Mouse (Mus musculus) monocyte, adult 5-6 weeks (primary cell): ENCODE measurements around the gene Acss2. TPM values are rescaled to one million over a fixed set of nuclear protein-coding genes. Genes with fewer than 3 reads are reported as not detected.
"Not testable (repeated sequence)": the region's sequence is repeated elsewhere in the genome, so short reads cannot be mapped to it uniquely, and the experiment has no call there.

Experiments used
- ATAC-seq: fragments of 153-309, 156-312 bp; replicated peaks from 2 replicates; pipeline ENCODE4 v1.8.0; 2017; ENCODE audit warnings: mild to moderate bottlenecking; ENCODE audit not compliant: low TSS enrichment, insufficient number of reproducible peaks, severe bottlenecking, poor library complexity, low FRiP score
- total RNA-seq: library from RNA; stranded (forward); fragments of 200-1000, 200-491, 200-594 nt; gene quantifications from 3 replicates; pipeline ENCODE4 v1.2.3, GENCODE M21; 2017

Acss2 gene
- total RNA-seq, 1 experiment from 2014 or later = 36.7 TPM

DNA sequence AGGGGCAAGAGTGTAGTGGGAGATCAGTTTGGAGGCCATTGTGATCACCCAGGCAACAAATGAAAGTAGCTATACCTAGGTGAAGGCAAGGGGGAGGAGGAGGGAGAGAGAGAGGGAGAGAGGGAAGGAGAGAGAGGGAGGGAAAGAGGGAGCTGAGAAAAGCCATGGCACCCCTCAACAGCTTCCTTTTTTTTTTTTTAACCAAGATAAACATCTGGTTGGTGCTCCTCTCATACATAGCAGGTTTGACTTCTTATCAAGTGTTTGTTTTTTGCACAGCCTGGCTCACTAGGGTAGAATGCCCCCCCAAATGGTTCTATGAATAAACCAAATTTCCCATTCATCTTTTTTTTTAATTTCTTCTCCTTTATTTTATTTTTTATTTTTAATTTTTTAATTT lies 18.5 kb downstream of the Acss2 start:
- ATAC-seq = no peak

- no peak for ATAC-seq
Measured at GRCm38 (mm10) chr2:155537761-155538462, 20.2 kb downstream of the Acss2 start.

DNA sequence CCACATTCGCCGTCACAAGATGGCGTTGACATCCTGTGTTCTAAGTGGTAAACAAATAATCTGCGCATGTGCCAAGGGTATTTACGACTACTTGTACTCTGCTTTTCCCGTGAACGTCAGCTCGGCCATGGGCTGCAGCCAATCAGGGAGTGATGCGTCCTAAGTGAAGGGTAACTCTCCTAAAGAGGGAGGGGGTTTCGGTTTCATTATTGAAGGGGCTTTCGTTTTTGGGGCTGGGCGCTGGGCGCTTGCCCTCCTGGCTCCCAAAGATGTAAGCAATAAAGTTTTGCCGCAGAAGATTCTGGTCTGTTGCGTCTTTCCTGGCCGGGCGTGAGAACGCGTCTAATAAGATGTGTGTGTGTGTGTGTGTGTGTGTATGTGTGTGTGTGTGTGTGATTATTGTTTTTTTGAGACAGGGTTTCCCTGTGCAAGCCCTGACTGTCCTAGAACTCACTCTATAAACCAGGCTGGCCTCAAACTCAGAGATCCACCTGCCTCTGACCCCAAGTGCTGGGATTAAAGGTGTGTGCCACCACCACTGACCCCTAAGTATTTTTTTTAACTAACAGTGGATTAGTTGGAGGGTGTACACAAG lies 20.8 kb downstream of the Acss2 start:
- ATAC-seq = not testable (repeated sequence)

DNA sequence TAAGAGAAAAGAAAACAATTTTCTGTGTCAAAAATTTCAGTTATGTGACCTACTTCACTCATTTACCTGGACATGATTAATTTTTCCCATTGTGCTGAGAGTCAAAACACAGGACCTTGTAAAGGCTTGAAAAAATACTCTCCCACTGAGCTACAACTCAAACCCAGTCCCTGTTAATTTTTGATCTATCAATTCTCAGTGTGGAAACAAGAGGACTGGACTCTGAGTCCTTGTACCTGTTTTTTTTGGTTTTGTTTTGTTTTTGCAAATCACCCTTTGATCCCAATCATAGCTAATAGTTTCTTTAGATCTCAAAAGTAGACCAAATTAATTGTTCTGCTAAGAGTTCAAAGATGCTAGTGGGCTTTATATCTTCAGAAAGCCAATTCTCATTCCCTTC lies 21.9 kb downstream of the Acss2 start:
- no peak for ATAC-seq

DNA sequence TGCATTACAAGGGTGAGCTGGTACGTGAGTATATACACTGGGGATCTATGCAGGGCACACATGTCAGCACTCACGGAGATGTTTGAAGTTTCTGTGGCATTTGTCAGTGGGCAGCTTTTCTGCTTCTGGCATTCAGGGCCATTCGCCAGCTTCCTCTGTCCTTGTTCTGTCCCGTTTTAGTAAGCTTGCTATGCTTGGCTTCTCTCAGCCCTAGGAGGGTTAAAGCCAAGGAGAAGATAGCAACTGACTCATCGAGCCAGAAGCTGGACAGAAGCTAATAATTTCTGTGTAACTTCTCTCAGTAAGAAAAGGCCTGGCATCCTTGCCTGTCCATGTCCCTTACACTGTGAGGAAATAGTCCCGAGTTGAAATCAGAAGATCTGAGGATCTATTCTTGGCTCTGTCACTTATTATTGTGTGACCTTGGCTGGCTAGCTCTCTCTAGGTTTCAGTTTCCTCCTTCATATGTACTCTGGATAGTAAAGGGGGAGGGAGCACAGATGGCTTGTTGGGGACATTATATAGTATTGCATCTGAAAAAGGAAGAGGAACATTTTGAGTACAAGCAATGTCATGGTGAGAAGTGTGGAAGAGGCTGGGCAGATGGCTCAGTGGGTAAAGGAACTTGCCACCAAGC lies 23.2 kb downstream of the Acss2 start:
- ATAC-seq = peak; percentile 43; the same call in 1 of the 2 replicates

GRCm38 (mm10) chr2:155546955-155547354 lies 29.2 kb downstream of the Acss2 start:
- ATAC-seq = no peak

DNA sequence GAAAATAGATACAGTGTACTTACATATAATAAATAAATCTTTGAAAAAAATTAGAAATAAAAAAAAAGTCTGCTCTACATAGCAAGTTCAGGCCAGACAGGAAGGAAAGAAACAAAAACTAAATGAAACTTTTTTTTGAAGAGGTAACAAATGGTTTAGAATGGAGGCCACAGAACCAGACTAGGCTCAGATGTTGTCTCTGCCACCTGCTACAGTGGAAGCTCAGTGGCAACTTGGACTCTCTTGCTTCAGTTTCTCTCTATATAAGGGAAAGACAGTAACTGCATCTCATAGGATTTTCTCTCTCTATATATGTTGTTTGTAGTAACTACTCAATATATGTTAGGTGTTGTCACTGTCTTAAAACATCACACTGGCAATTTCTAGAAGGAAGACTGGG lies 34.6 kb downstream of the Acss2 start:
- no peak for ATAC-seq

GRCm38 (mm10) chr2:155552949-155553354 lies 35.2 kb downstream of the Acss2 start:
- ATAC-seq = no peak

- no peak for ATAC-seq
Measured at GRCm38 (mm10) chr2:155554426-155554985, 36.8 kb downstream of the Acss2 start.

DNA sequence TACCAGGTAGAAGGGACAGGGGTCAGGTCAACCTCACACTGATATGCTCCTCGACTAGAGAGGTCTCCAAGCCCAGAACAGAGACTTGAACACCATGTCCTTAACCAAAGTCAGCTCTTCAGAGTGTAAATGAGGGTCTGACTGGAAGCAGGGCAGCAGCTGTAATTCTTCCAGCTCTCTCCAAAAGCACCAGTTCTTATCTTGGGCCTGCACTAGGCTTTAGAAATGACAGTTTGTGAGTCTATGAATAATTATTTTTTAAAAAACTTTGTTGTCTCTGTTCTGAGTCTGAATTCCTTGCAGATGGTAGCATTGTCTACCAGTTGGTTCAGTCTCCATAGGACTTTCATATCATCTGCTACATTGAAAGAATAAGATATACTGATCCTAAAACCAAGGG lies 44.5 kb downstream of the Acss2 start:
- no peak for ATAC-seq

- ATAC-seq = peak; percentile 45
Measured at GRCm38 (mm10) chr2:155562934-155563333, 45.2 kb downstream of the Acss2 start.

DNA sequence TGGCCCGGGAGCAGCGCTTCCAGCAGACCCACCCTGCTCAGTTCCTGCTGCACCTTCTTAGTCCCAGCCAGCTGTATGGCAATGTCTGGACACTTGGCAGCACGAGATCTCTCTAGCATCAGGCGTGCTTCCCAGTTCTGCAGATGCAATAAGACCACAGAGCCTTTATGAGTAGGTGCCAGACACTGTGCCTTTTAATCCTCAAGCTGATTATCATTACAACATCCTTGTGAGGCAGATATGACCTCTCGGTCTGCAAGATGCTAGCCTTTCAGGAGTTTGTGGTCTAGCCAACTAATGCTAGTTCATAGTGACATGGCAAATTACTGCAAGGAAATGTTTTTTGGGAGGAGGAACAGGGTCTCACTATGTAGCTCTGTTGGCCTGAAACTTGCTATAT lies 50.0 kb downstream of the Acss2 start:
- ATAC-seq = no peak

DNA sequence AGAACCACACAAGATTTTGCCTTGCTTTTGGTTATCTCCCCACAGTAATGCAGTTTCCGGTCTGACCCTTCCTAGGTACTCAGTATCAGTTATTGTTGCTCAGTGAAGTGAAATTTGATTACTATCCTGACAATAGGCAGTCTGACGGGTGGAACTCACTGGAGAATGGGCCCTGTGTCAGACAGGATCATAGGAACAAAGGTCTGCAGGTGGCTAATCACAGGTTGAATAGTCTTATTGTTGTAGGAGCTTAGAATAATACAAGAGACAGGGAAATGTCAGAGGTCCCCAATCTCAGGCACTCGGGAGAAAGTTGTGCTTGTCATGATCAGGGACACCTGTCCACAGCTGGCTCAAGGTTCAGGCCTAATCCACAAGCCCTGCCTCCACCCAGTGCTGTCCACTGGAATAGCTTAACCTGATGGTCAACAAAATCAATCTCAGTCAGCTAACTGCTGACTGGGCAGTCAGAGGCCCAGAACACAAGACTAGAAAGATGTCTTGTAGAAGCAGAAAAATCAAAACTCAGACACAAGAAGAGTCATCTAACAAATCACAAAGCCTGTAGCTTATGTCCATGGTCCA lies 51.6 kb downstream of the Acss2 start:
- ATAC-seq = no peak

GRCm38 (mm10) chr2:155573001-155573400 lies 55.3 kb downstream of the Acss2 start:
- no peak for ATAC-seq

- no peak for ATAC-seq
Measured at GRCm38 (mm10) chr2:155573996-155574395, 56.2 kb downstream of the Acss2 start.

- ATAC-seq = no peak
Measured at GRCm38 (mm10) chr2:155574700-155575099, 57.0 kb downstream of the Acss2 start.

DNA sequence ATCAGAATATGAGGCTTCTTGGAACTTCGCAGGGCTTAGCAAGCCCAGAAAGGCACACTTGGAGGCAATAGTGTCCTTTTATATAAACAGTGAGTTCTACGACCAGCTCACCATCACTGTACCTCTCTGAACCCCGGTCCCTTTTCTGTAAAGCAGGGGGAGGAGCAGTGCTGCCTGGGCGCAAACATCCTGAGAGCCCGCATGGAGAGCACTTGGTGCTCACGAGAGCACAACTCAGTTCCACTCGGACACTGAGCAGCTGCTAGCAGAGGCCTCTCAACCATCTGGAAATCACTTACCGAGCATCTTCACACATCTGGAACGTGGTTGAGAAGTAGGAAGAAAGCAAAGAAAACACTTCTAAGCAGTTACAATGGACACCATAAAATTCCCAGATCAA lies 58.9 kb downstream of the Acss2 start:
- no peak for ATAC-seq

- no peak for ATAC-seq
Measured at GRCm38 (mm10) chr2:155580331-155580730, 62.6 kb downstream of the Acss2 start.

DNA sequence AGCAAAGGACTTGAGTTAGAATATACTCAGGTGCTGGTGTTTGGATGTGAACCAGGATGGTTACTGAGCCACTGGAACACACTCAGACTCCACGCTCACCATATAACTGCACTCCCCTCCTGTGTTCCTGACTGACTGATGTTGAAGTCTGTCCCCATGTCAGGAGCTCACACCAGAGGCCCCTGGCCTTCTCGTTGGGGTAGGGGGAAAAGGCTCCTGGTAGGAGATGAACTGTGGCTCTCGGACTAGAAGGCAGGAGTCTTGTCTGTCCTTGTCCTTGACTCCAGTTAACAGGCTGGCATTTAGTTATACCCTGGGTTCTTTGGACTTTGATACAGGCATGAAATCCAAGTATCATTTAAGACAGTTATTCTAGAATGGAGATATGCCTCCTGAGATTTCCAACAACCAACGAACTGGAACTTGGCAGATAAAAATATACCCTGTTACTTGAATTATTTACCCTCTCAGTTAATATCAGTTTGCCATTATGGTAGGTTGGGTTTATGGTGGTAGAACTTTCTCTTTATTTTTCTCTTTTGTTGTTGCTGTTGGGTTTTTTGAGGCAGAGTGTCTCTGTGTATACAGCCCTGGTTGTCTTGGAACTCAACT lies 64.7 kb downstream of the Acss2 start:
- no peak for ATAC-seq
